Mouse (Mus musculus) thymus, adult 2 months (tissue): ENCODE measurements around the gene Tmco1. TPM values are rescaled to one million over a fixed set of nuclear protein-coding genes. Genes with fewer than 3 reads are reported as not detected.
"Not testable (repeated sequence)": the region's sequence is repeated elsewhere in the genome, so short reads cannot be mapped to it uniquely, and the experiment has no call there.

Experiments used
- DNase-seq: peaks from one replicate; pipeline ENCODE4 v3.0.0; 2021
- H3K27ac ChIP-seq: fragments of 200-500 bp; 2 replicates; pipeline ENCODE4 v1.5.1; 2012; ENCODE audit warnings: low read length, control low read depth; ENCODE audit not compliant: control insufficient read depth, insufficient read depth
- H3K27me3 ChIP-seq: fragments of 200-500 bp; 2 replicates; pipeline ENCODE4 v1.6.1; 2012; ENCODE audit warnings: mild to moderate bottlenecking, low read length, moderate library complexity, mixed read lengths; ENCODE audit not compliant: control insufficient read depth, insufficient read depth
- H3K36me3 ChIP-seq: fragments of 200-500 bp; 2 replicates; pipeline ENCODE4 v1.6.1; 2012; ENCODE audit warnings: mild to moderate bottlenecking, low read length, moderate library complexity; ENCODE audit not compliant: control insufficient read depth, insufficient read depth
- H3K4me1 ChIP-seq: fragments of 200-500 bp; replicated peaks from 2 replicates; pipeline ENCODE4 v1.6.1; 2012; ENCODE audit warnings: low read length; ENCODE audit not compliant: control insufficient read depth, insufficient read depth
- H3K4me3 ChIP-seq: fragments of 200-500 bp; 2 replicates; pipeline ENCODE4 v1.5.1; 2012; ENCODE audit warnings: mild to moderate bottlenecking, low read length, control low read depth, moderate library complexity; ENCODE audit not compliant: control insufficient read depth, insufficient read depth
- CTCF ChIP-seq: fragments of 200-500 bp; IDR thresholded peaks from 2 replicates; pipeline ENCODE4 v1.5.1; 2012; ENCODE audit warnings: mild to moderate bottlenecking, control low read depth, low read length, moderate library complexity, borderline replicate concordance; ENCODE audit not compliant: control insufficient read depth, poor library complexity, insufficient read depth; ENCODE audit errors: extremely low read depth
- POLR2A ChIP-seq: fragments of 200-500 bp; IDR thresholded peaks from 2 replicates; pipeline ENCODE4 v1.6.1; 2012; ENCODE audit warnings: mild to moderate bottlenecking, low read length, control low read depth, moderate library complexity; ENCODE audit not compliant: control insufficient read depth, poor library complexity, insufficient read depth; ENCODE audit errors: extremely low read depth
- WGBS: fragments of 180-500 bp; shearing (Covaris S2); methylation state at CpG from one replicate; pipeline ENCODE4 v1.1.7; 2018; 5-methylcytosine and 5-hydroxymethylcytosine counted together
- polyA plus RNA-seq: library from polyadenylated mRNA; depleted of rRNA; stranded (reverse); fragments of >200 nt; gene quantifications from 2 replicates; pipeline ENCODE4 v1.2.3, GENCODE M21; 2012

Tmco1 gene
- polyA plus RNA-seq, 1 experiment = 44.9 TPM

DNA sequence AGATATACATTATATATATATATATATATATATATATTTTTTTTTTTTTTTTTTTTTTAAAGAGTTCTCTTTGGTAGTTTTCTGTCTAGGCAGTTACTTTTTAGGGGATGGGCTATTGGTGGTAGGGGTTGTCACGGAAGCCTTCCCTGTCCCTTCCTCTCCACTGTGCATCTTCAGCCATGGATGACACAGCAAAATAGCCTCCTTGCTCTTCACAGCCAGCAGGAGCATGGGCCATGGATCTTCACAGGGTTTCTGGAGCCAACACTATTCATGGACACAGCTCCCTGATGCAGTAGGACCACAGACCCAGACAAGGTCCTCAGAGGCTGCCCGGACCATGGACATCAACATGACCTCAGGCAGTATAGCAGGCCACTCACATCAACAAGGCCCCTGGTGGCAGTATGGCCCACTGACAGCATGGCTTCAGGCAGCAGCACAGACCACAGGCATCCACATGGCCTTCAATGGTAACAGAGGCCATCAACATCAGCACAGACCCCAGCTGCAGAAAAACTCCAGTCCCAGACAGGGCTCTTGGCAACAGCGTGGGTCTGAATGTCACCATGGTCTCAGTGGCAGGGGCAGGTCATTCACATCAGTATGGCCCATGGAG lies 32.8 kb downstream of the Tmco1 start:
- WGBS = 90% methylated on average over 3 of the region's 3 CpGs
- Histone ChIP-seq H3K4me3 (no peak overlapping the region), H3K4me1 (peaks cover 9% of the 10 kb centered on the region), H3K27me3 (no peaks in the 10 kb centered on the region), H3K36me3 (no peaks in the 10 kb centered on the region), H3K27ac (no peak overlapping the region)
- no peak for TF ChIP-seq POLR2A
- TF ChIP-seq CTCF = no peak
- no peak for DNase-seq

DNA sequence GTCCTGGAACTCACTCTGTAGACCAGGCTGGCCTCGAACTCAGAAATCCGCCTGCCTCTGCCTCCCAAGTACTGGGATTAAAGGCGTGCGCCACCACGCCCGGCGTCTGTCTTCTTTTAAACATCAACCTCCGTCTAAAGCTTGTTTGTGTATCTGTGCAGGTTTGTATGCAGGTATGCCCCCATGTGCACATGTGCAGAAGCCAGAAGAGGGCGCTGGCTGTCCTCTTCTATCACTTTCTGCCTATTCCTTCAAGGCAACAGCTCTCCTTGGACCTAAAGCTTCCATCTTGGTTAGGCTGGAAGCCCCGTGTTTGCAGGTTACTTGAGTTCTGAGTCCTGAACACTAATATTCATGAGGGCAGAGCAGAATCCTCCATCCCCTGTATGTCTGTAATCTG lies 34.7 kb downstream of the Tmco1 start:
- no peak for DNase-seq
- Histone ChIP-seq H3K27ac (no peak overlapping the region), H3K4me1 (peaks cover 9% of the 10 kb centered on the region), H3K27me3 (no peaks in the 10 kb centered on the region), H3K36me3 (no peaks in the 10 kb centered on the region), H3K4me3 (no peak overlapping the region)
- no peak for TF ChIP-seq CTCF
- TF ChIP-seq POLR2A = no peak
- WGBS = 96% methylated on average over 10 of the region's 10 CpGs

GRCm38 (mm10) chr1:167345994-167346520 lies 37.9 kb downstream of the Tmco1 start:
- H3K27ac ChIP-seq, H3K36me3 ChIP-seq, H3K4me1 ChIP-seq, DNase-seq, H3K27me3 ChIP-seq, H3K4me3 ChIP-seq: not testable (repeated sequence)
- 95% methylated on average over 10 of the region's 10 CpGs for WGBS

- H3K4me1 ChIP-seq, H3K4me3 ChIP-seq: not testable (repeated sequence)
- WGBS = 41% methylated on average over 3 of the region's 3 CpGs
Measured at GRCm38 (mm10) chr1:167349206-167349605, 41.0 kb downstream of the Tmco1 start.

DNA sequence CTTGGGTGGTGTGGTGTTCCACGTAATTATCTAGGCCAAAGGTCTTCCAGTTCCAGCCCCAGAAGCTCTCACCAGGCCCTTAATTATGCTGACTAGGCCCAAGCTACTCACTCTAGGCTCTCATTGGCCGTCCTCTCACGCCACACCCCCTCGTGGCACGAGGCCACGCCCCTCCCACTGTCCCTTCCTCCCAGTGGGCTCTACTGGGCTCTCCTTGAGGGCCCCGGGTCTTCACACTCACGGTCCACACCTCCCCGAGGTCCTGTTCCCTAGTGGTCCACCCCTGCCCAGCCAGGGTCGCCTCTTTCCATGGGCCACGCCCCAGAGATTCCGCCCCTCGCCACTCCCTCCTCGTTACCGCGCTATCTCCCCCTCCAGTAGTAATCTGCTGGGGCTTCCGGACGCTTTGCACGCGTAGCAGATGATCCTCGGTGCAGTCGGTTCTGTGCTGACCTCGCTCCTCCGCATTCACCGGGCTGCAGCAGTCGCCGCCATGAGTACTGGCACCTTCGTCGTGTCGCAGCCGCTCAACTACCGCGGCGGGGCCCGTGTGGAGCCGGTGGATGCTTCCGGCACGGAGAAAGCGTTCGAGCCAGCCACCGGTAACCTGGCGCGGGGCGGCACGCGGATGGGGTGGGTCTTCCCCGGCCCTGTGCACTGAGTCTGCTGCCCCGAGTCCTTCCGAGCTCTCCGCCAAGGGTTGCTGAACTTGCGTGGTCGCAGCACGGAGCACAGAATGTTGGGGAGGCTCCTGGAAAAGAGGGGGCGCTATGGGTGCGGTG lies 41.8 kb downstream of the Tmco1 start, which contains the start of gene Aldh9a1:
TSS of gene Aldh9a1 (plus strand) at position 177 of the 782 bp plus-strand sequence.
- Histone ChIP-seq H3K27me3 (no peaks in the 10 kb centered on the region), H3K4me3 (peak within 1 kb of the TSS; percentile 70), H3K4me1 (peaks cover 4% of the 10 kb centered on the region; the same call in 1 of the 2 replicates), H3K27ac (peak within 1 kb of the TSS; percentile 52; the same call in 1 of the 2 replicates), H3K36me3 (peaks cover 9% of the 10 kb centered on the region; the same call in 1 of the 2 replicates)
- peak; percentile 79 for DNase-seq
- TF ChIP-seq POLR2A = peak; percentile 61; the same call in 1 of the 2 replicates
- TF ChIP-seq CTCF = no peak; the same call in 1 of the 2 replicates
- WGBS = under 1% methylated on average over 55 of the region's 55 CpGs

More at GRCm38 (mm10) chr1:167349206-167349605, 41.0 kb downstream of the Tmco1 start:
- not testable (repeated sequence) for DNase-seq, H3K27me3 ChIP-seq, H3K36me3 ChIP-seq, H3K27ac ChIP-seq

- H3K4me1 ChIP-seq = peaks cover 4% of the 10 kb centered on the region; the same call in 1 of the 2 replicates
- DNase-seq = no peak
- H3K4me3 ChIP-seq = peak overlapping the region; percentile 70
- TF ChIP-seq POLR2A = no peak
- peaks cover 17% of the 10 kb centered on the region; the same call in 1 of the 2 replicates for H3K36me3 ChIP-seq
- no peaks in the 10 kb centered on the region for H3K27me3 ChIP-seq
- 36% methylated on average over 13 of the region's 13 CpGs for WGBS
- no peak overlapping the region for H3K27ac ChIP-seq
Measured at GRCm38 (mm10) chr1:167350597-167351415, 42.6 kb downstream of the Tmco1 start.
